Mouse (Mus musculus): Measurements from ENCODE around the gene Togaram2. TPM values are rescaled to one million over a fixed set of nuclear protein-coding genes. Genes with fewer than 3 reads are reported as not detected.
"Not testable (repeated sequence)": the region's sequence is repeated elsewhere in the genome, so short reads cannot be mapped to it uniquely, and the experiment has no call there.

The Togaram2 gene
- polyA plus RNA-seq, 1 experiment from 2014 or later, result not detected

- not testable (repeated sequence) for H3K4me3 ChIP-seq (ENCODE audit: low read depth, low read length); ATAC-seq (replicated peaks; ENCODE audit: low FRiP score); H3K9me3 ChIP-seq (ENCODE audit: control insufficient read depth, low read length); H3K27ac ChIP-seq (ENCODE audit: low read depth, low read length); H3K9ac ChIP-seq (ENCODE audit: low read depth, low read length); DNase-seq (ENCODE audit: low spot score); H3K4me2 ChIP-seq; H3K4me1 ChIP-seq (replicated peaks; ENCODE audit: control insufficient read depth, insufficient read depth, low read length); H3K36me3 ChIP-seq (ENCODE audit: control insufficient read depth, insufficient read depth, low read length); H3K27me3 ChIP-seq (replicated peaks; ENCODE audit: control insufficient read depth, insufficient read depth, low read length)
- WGBS, result 58% methylated on average over 1 of the region's 1 CpGs
Observed at GRCm38 (mm10) chr17:71768173-71768572, 95.1 kb downstream of the Togaram2 start, which contains the start of gene Clip4. Clip4 (plus strand) TSS chr17:71768473.

GRCm38 (mm10) chr17:71769564-71769963, 96.5 kb downstream of the Togaram2 start:
- Histone ChIP-seq H3K9me3 (ENCODE audit: control insufficient read depth, low read length) (no peaks in the 10 kb centered on the region), H3K27ac (ENCODE audit: low read depth, low read length) (no peak overlapping the region), H3K4me2 (no peak overlapping the region), H3K27me3 (replicated peaks; ENCODE audit: control insufficient read depth, insufficient read depth, low read length) (no peaks in the 10 kb centered on the region), H3K9ac (ENCODE audit: low read depth, low read length) (no peak overlapping the region), H3K4me1 (replicated peaks; ENCODE audit: control insufficient read depth, insufficient read depth, low read length) (no peaks in the 10 kb centered on the region), H3K4me3 (ENCODE audit: low read depth, low read length) (no peak overlapping the region), H3K36me3 (ENCODE audit: control insufficient read depth, insufficient read depth, low read length) (no peaks in the 10 kb centered on the region)
- no peak for ATAC-seq (replicated peaks; ENCODE audit: low FRiP score)
- DNase-seq (ENCODE audit: low spot score), result no peak
- 66% methylated on average over 6 of the region's 6 CpGs for WGBS

GRCm38 (mm10) chr17:71770696-71771095, 97.6 kb downstream of the Togaram2 start:
- no peaks in the 10 kb centered on the region for H3K4me1 ChIP-seq (replicated peaks; ENCODE audit: control insufficient read depth, insufficient read depth, low read length)
- 88% methylated on average over 3 of the region's 3 CpGs for WGBS
- no peaks in the 10 kb centered on the region for H3K36me3 ChIP-seq (ENCODE audit: control insufficient read depth, insufficient read depth, low read length)
- DNase-seq (ENCODE audit: low spot score), result no peak
- H3K9ac ChIP-seq (ENCODE audit: low read depth, low read length), result no peak overlapping the region
- H3K27ac ChIP-seq (ENCODE audit: low read depth, low read length), result no peak overlapping the region
- H3K4me2 ChIP-seq, result no peak overlapping the region
- no peaks in the 10 kb centered on the region for H3K9me3 ChIP-seq (ENCODE audit: control insufficient read depth, low read length)
- H3K27me3 ChIP-seq (replicated peaks; ENCODE audit: control insufficient read depth, insufficient read depth, low read length), result no peaks in the 10 kb centered on the region
- no peak overlapping the region for H3K4me3 ChIP-seq (ENCODE audit: low read depth, low read length)
- ATAC-seq (replicated peaks; ENCODE audit: low FRiP score), result no peak

- no peak overlapping the region for H3K9ac ChIP-seq (ENCODE audit: low read depth, low read length)
- no peak for DNase-seq (ENCODE audit: low spot score)
- H3K4me3 ChIP-seq (ENCODE audit: low read depth, low read length), result no peak overlapping the region
- H3K36me3 ChIP-seq (ENCODE audit: control insufficient read depth, insufficient read depth, low read length), result no peaks in the 10 kb centered on the region
- 73% methylated on average over 4 of the region's 4 CpGs for WGBS
- no peak for ATAC-seq (replicated peaks; ENCODE audit: low FRiP score)
- H3K4me2 ChIP-seq, result no peak overlapping the region
- H3K27ac ChIP-seq (ENCODE audit: low read depth, low read length), result no peak overlapping the region
- H3K4me1 ChIP-seq (replicated peaks; ENCODE audit: control insufficient read depth, insufficient read depth, low read length), result no peaks in the 10 kb centered on the region
- H3K27me3 ChIP-seq (replicated peaks; ENCODE audit: control insufficient read depth, insufficient read depth, low read length), result no peaks in the 10 kb centered on the region
- peaks cover 3% of the 10 kb centered on the region; the same call in 1 of the 2 replicates for H3K9me3 ChIP-seq (ENCODE audit: control insufficient read depth, low read length)
Observed at GRCm38 (mm10) chr17:71774173-71774572, 101.1 kb downstream of the Togaram2 start.

- H3K4me1 ChIP-seq (replicated peaks; ENCODE audit: control insufficient read depth, insufficient read depth, low read length), result no peaks in the 10 kb centered on the region
- no peak overlapping the region for H3K4me2 ChIP-seq
- no peaks in the 10 kb centered on the region for H3K36me3 ChIP-seq (ENCODE audit: control insufficient read depth, insufficient read depth, low read length)
- H3K9ac ChIP-seq (ENCODE audit: low read depth, low read length), result no peak overlapping the region
- H3K4me3 ChIP-seq (ENCODE audit: low read depth, low read length), result no peak overlapping the region
- no peaks in the 10 kb centered on the region for H3K27me3 ChIP-seq (replicated peaks; ENCODE audit: control insufficient read depth, insufficient read depth, low read length)
- 79% methylated on average over 4 of the region's 4 CpGs for WGBS
- peaks cover 3% of the 10 kb centered on the region; the same call in 1 of the 2 replicates for H3K9me3 ChIP-seq (ENCODE audit: control insufficient read depth, low read length)
- DNase-seq (ENCODE audit: low spot score), result no peak
- ATAC-seq (replicated peaks; ENCODE audit: low FRiP score), result no peak
- no peak overlapping the region for H3K27ac ChIP-seq (ENCODE audit: low read depth, low read length)
Observed at GRCm38 (mm10) chr17:71775279-71775678, 102.2 kb downstream of the Togaram2 start.

- peaks cover 3% of the 10 kb centered on the region; the same call in 1 of the 2 replicates for H3K9me3 ChIP-seq (ENCODE audit: control insufficient read depth, low read length)
- no peak overlapping the region for H3K27ac ChIP-seq (ENCODE audit: low read depth, low read length)
- no peaks in the 10 kb centered on the region for H3K36me3 ChIP-seq (ENCODE audit: control insufficient read depth, insufficient read depth, low read length)
- H3K4me2 ChIP-seq, result no peak overlapping the region
- no peak overlapping the region for H3K4me3 ChIP-seq (ENCODE audit: low read depth, low read length)
- ATAC-seq (replicated peaks; ENCODE audit: low FRiP score) (no peak), DNase-seq (ENCODE audit: low spot score) (no peak)
- H3K27me3 ChIP-seq (replicated peaks; ENCODE audit: control insufficient read depth, insufficient read depth, low read length), result peaks cover 29% of the 10 kb centered on the region
- 54% methylated on average over 3 of the region's 3 CpGs for WGBS
- no peaks in the 10 kb centered on the region for H3K4me1 ChIP-seq (replicated peaks; ENCODE audit: control insufficient read depth, insufficient read depth, low read length)
- H3K9ac ChIP-seq (ENCODE audit: low read depth, low read length), result no peak overlapping the region
Observed at GRCm38 (mm10) chr17:71778696-71779095, 105.6 kb downstream of the Togaram2 start.

Other genes starting within 250 kb of the Togaram2 start
- 3.5 and 5.2 TPM in 2 replicates for gene Gm4707, start 213.3 kb upstream of the Togaram2 start, polyA plus RNA-seq (2014; fragmentation: Nextera tagmentation; extraction: Ambion mirVana)
- gene Smchd1, start 197.9 kb upstream of the Togaram2 start, polyA plus RNA-seq (2014; fragmentation: Nextera tagmentation; extraction: Ambion mirVana), result 74.9 and 76.4 TPM in 2 replicates
- gene Ndc80, start 146.4 kb upstream of the Togaram2 start, polyA plus RNA-seq (2014; fragmentation: Nextera tagmentation; extraction: Ambion mirVana), result 50.4 and 52.6 TPM in 2 replicates
- gene Spdya, start 121.2 kb upstream of the Togaram2 start, polyA plus RNA-seq (2014; fragmentation: Nextera tagmentation; extraction: Ambion mirVana), result 0.43 and 0.47 TPM in 2 replicates
- gene Wdr43, start 57.4 kb upstream of the Togaram2 start, polyA plus RNA-seq (2014; fragmentation: Nextera tagmentation; extraction: Ambion mirVana), result 140 and 158 TPM in 2 replicates
- gene Pcare, start 79.6 kb downstream of the Togaram2 start, polyA plus RNA-seq (2014; fragmentation: Nextera tagmentation; extraction: Ambion mirVana), result 0.04 TPM in 1 of 2 replicates, not detected in the other
- gene Clip4, start 95.2 kb downstream of the Togaram2 start, polyA plus RNA-seq (2014; fragmentation: Nextera tagmentation; extraction: Ambion mirVana), result 1.2 and 1.3 TPM in 2 replicates

Data from liver, embryonic 11.5 days (tissue).